Mouse (Mus musculus) stomach, embryonic 16.5 days (tissue): Measurements from ENCODE around the gene Asap3. TPM values are rescaled to one million over a fixed set of nuclear protein-coding genes. Genes with fewer than 3 reads are reported as not detected.

ENCODE experiments used
- ATAC-seq: fragments of 200-750 bp; cut with Nextera tagmentation; 2 replicates; pipeline ENCODE4 v1.8.0; 2017; ENCODE audit warnings: moderate number of reproducible peaks, moderate TSS enrichment; ENCODE audit not compliant: insufficient read depth, low FRiP score
- H3K27ac ChIP-seq: fragments of 300-500 bp; sonication (generic); 2 replicates; pipeline ENCODE4 v1.5.1; 2014; ENCODE audit warnings: low read length
- H3K27me3 ChIP-seq: fragments of 300-500 bp; sonication (generic); 2 replicates; pipeline ENCODE4 v1.6.1; 2014; ENCODE audit warnings: low read length, control low read depth, mixed read lengths; ENCODE audit not compliant: control insufficient read depth, insufficient read depth
- H3K36me3 ChIP-seq: fragments of 300-500 bp; sonication (generic); 2 replicates; pipeline ENCODE4 v1.6.1; 2014; ENCODE audit warnings: low read length; ENCODE audit not compliant: control insufficient read depth, insufficient read depth
- H3K4me1 ChIP-seq: fragments of 300-500 bp; sonication (generic); 2 replicates; pipeline ENCODE4 v1.6.1; 2014; ENCODE audit warnings: low read length, control low read depth, mixed read lengths; ENCODE audit not compliant: control insufficient read depth, insufficient read depth
- H3K4me2 ChIP-seq: fragments of 300-500 bp; sonication (generic); 2 replicates; pipeline ENCODE4 v1.6.1; 2014; ENCODE audit warnings: low read depth, low read length, mixed read lengths
- H3K4me3 ChIP-seq: fragments of 300-500 bp; sonication (generic); replicated peaks from 2 replicates; pipeline ENCODE4 v1.5.1; 2014; ENCODE audit warnings: mild to moderate bottlenecking, low read length
- H3K9ac ChIP-seq: fragments of 300-500 bp; sonication (generic); 2 replicates; pipeline ENCODE4 v1.6.1; 2014; ENCODE audit warnings: low read length
- H3K9me3 ChIP-seq: fragments of 300-500 bp; sonication (generic); replicated peaks from 2 replicates; pipeline ENCODE4 v1.6.1; 2016; ENCODE audit warnings: low read length, control low read depth; ENCODE audit not compliant: control insufficient read depth
- WGBS: fragments of 180-500 bp; shearing (Covaris S2); extraction: QIAGEN DNeasy Blood & Tissue Kit; methylation state at CpG from one replicate; pipeline ENCODE4 v1.1.7; 2014; 5-methylcytosine and 5-hydroxymethylcytosine counted together
- polyA plus RNA-seq: library from polyadenylated mRNA; unstranded; fragments of >200 nt; fragmentation: Nextera tagmentation; extraction: Ambion mirVana; gene quantifications from 2 replicates; pipeline ENCODE4 v1.2.1, GENCODE M21; 2015

Asap3 gene
- polyA plus RNA-seq, 1 experiment from 2014 or later, result 7.0 TPM

- Histone ChIP-seq H3K9me3 (no peaks in the 10 kb centered on the region), H3K4me2 (no peak overlapping the region), H3K27ac (no peak overlapping the region), H3K4me3 (no peak overlapping the region), H3K4me1 (peaks cover 6% of the 10 kb centered on the region; the same call in 1 of the 2 replicates), H3K27me3 (no peaks in the 10 kb centered on the region), H3K36me3 (no peaks in the 10 kb centered on the region), H3K9ac (no peak overlapping the region)
- WGBS, result 20% methylated on average over 6 of the region's 6 CpGs
- peak; percentile 44; the same call in 1 of the 2 replicates for ATAC-seq
Measured at GRCm38 (mm10) chr4:136255919-136256318, 49.8 kb downstream of the Asap3 start.

GRCm38 (mm10) chr4:136256696-136257095 is 50.5 kb downstream of the Asap3 start:
- H3K27ac ChIP-seq, result no peak overlapping the region
- no peaks in the 10 kb centered on the region for H3K27me3 ChIP-seq
- H3K4me1 ChIP-seq, result peaks cover 6% of the 10 kb centered on the region; the same call in 1 of the 2 replicates
- no peaks in the 10 kb centered on the region for H3K9me3 ChIP-seq
- no peak for ATAC-seq
- no peak overlapping the region for H3K4me2 ChIP-seq
- H3K9ac ChIP-seq, result no peak overlapping the region
- 53% methylated on average over 10 of the region's 10 CpGs for WGBS
- H3K4me3 ChIP-seq, result no peak overlapping the region
- H3K36me3 ChIP-seq, result no peaks in the 10 kb centered on the region

- WGBS, result 61% methylated on average over 3 of the region's 3 CpGs
- no peak overlapping the region for H3K4me2 ChIP-seq
- no peak for ATAC-seq
Measured at GRCm38 (mm10) chr4:136259916-136260315, 53.8 kb downstream of the Asap3 start.

DNA sequence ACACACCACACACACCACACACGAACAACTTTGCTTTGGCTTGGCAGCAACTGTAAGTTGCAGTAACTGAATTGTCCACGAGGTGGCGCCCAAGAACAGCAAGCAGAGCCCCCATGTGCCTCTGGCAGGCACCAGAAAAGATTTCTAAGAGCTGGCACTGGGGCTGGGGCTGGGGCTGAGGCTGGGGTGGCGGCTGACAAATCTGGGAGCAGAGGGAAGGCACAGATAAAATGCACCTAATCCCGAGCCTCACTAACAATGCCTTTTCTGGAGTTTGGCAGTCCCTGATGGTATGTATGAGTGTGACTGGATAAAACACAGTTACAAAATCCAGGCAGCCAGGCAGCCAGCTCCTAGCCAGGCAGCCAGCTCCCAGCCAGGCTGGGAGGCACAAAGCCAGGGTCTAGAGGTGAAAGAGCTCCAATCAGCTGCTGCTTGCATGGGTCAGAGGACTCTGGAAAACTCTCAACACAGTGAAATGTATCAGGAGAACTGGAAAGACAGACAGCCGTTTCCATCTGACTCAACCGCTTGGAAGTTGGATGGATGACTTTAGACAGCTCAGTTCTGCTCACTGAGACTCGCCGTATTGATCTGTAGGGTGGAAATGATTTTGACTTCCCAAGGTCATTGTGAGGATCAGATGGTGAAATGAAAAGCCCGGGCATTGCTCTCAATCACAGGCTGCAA is 54.5 kb downstream of the Asap3 start:
- Histone ChIP-seq H3K27ac (peak overlapping the region; percentile 28; the same call in 1 of the 2 replicates), H3K9me3 (no peaks in the 10 kb centered on the region), H3K4me2 (no peak overlapping the region), H3K27me3 (no peaks in the 10 kb centered on the region), H3K4me3 (no peak overlapping the region), H3K4me1 (peaks cover 6% of the 10 kb centered on the region; the same call in 1 of the 2 replicates), H3K36me3 (no peaks in the 10 kb centered on the region), H3K9ac (peak overlapping the region; percentile 19; the same call in 1 of the 2 replicates)
- peak; percentile 78; the same call in 1 of the 2 replicates for ATAC-seq
- 35% methylated on average over 10 of the region's 10 CpGs for WGBS

More at GRCm38 (mm10) chr4:136259916-136260315, 53.8 kb downstream of the Asap3 start:
- Histone ChIP-seq H3K9ac (peak overlapping the region; percentile 2; the same call in 1 of the 2 replicates), H3K9me3 (no peaks in the 10 kb centered on the region), H3K4me3 (no peak overlapping the region), H3K36me3 (no peaks in the 10 kb centered on the region), H3K27me3 (no peaks in the 10 kb centered on the region), H3K27ac (no peak overlapping the region), H3K4me1 (peaks cover 6% of the 10 kb centered on the region; the same call in 1 of the 2 replicates)

- H3K27me3 ChIP-seq, result no peaks in the 10 kb centered on the region
- H3K4me3 ChIP-seq, result no peak overlapping the region
- no peaks in the 10 kb centered on the region for H3K9me3 ChIP-seq
- 53% methylated on average over 10 of the region's 10 CpGs for WGBS
- no peak for ATAC-seq
- no peak overlapping the region for H3K27ac ChIP-seq
- peak overlapping the region; percentile 35; the same call in 1 of the 2 replicates for H3K9ac ChIP-seq
- H3K4me1 ChIP-seq, result peaks cover 4% of the 10 kb centered on the region; the same call in 1 of the 2 replicates
- no peaks in the 10 kb centered on the region for H3K36me3 ChIP-seq
- H3K4me2 ChIP-seq, result no peak overlapping the region
Measured at GRCm38 (mm10) chr4:136261912-136262311, 55.7 kb downstream of the Asap3 start.

DNA sequence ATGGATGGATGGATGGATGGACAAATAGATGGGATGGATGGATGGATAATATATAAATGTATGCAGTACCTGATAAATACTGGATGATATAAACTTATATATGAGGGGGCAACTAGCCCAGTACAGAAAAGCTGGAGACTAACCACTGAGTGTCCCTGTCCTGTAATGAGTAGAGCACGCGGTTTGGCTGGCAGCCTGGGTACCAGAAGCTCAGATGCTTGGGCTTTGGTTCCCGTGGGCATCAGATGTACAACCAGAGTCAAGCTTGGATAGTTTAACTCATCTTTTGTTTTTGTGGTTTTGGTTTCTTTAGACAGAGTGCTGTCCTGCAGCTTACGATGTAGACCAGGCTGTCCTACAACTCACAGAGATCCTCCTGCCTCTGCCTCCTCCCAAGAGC is 57.4 kb downstream of the Asap3 start:
- Histone ChIP-seq H3K36me3 (no peaks in the 10 kb centered on the region), H3K27me3 (no peaks in the 10 kb centered on the region), H3K4me3 (no peak overlapping the region), H3K27ac (no peak overlapping the region), H3K4me1 (peaks cover 4% of the 10 kb centered on the region; the same call in 1 of the 2 replicates), H3K9ac (no peak overlapping the region), H3K4me2 (no peak overlapping the region), H3K9me3 (no peaks in the 10 kb centered on the region)
- no peak for ATAC-seq
- WGBS, result 95% methylated on average over 4 of the region's 4 CpGs

DNA sequence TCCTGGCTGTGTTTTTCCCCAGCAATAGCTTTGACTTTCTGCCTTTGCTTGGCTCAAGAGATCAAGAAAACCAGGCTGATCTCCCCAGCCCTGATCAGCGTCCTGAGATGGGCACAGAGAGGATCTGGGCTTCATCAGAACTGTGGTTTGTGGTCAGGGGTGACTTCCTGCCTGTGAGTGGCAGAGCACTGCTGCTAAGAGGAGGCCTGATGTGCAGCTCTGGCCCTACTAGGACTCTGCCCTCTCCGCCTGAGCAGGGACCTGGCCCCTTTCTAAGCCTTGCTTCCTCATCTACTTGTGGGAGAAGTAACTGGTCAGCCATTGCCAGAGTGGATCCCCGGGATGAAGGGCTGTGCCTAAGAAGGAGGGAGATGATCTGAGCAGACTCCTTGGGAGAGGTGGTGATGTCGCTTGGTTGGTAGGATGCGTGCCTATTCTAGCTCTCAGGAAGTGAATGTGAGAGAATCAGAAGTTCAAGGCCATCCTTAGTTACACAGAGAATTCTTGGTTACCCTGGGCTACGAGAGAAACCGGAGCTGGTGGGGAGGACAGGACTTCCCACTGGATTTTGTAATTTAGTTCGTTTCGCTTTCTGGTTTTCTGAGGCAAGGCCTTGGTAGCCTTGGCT is 60.7 kb downstream of the Asap3 start:
- WGBS, result 67% methylated on average over 9 of the region's 9 CpGs
- Histone ChIP-seq H3K9ac (0 out of 2 replicates have a peak overlapping the region, but pooled peaks have one; percentile 31), H3K4me3 (no peak overlapping the region), H3K4me1 (no peaks in the 10 kb centered on the region), H3K36me3 (no peaks in the 10 kb centered on the region), H3K27me3 (no peaks in the 10 kb centered on the region), H3K4me2 (no peak overlapping the region), H3K27ac (no peak overlapping the region), H3K9me3 (no peaks in the 10 kb centered on the region)
- ATAC-seq, result peak; percentile 33; the same call in 1 of the 2 replicates

- 96% methylated on average over 1 of the region's 1 CpGs for WGBS
- Histone ChIP-seq H3K4me2 (no peak overlapping the region), H3K27ac (no peak overlapping the region), H3K9ac (no peak overlapping the region), H3K4me3 (no peak overlapping the region), H3K27me3 (no peaks in the 10 kb centered on the region), H3K36me3 (peaks cover 4% of the 10 kb centered on the region; the same call in 1 of the 2 replicates), H3K9me3 (peaks cover 13% of the 10 kb centered on the region; the same call in 1 of the 2 replicates), H3K4me1 (no peaks in the 10 kb centered on the region)
- ATAC-seq, result 0 out of 2 replicates have a peak, but pooled peaks have one; percentile 19
Measured at GRCm38 (mm10) chr4:136268912-136269311, 62.7 kb downstream of the Asap3 start.

- Histone ChIP-seq H3K4me3 (no peak overlapping the region), H3K4me2 (no peak overlapping the region), H3K36me3 (peaks cover 4% of the 10 kb centered on the region; the same call in 1 of the 2 replicates), H3K27me3 (no peaks in the 10 kb centered on the region), H3K9ac (no peak overlapping the region), H3K27ac (no peak overlapping the region), H3K4me1 (no peaks in the 10 kb centered on the region), H3K9me3 (peaks cover 13% of the 10 kb centered on the region; the same call in 1 of the 2 replicates)
- WGBS, result 81% methylated on average over 8 of the region's 8 CpGs
- ATAC-seq, result no peak
Measured at GRCm38 (mm10) chr4:136270648-136271047, 64.5 kb downstream of the Asap3 start.
